Mouse (Mus musculus) limb, embryonic 15.5 days (tissue): ENCODE results near the gene Bnc2. TPM values are rescaled to one million over a fixed set of nuclear protein-coding genes. Genes with fewer than 3 reads are reported as not detected.

ENCODE experiments used
- ATAC-seq: fragments of 200-750 bp; cut with Nextera tagmentation; 2 replicates; pipeline ENCODE4 v1.8.0; 2017; ENCODE audit warnings: low read depth, moderate TSS enrichment; ENCODE audit not compliant: insufficient number of reproducible peaks, low FRiP score, low TSS enrichment
- H3K27ac ChIP-seq: fragments of 300-500 bp; sonication (generic); 2 replicates; pipeline ENCODE4 v1.5.1; 2015; ENCODE audit warnings: moderate library complexity, mild to moderate bottlenecking, inconsistent platforms
- H3K27me3 ChIP-seq: fragments of 300-500 bp; sonication (generic); 2 replicates; pipeline ENCODE4 v1.6.1; 2015; ENCODE audit warnings: inconsistent platforms
- H3K36me3 ChIP-seq: fragments of 300-500 bp; sonication (generic); 2 replicates; pipeline ENCODE4 v1.6.1; 2015; ENCODE audit warnings: inconsistent platforms
- H3K4me1 ChIP-seq: fragments of 300-500 bp; sonication (generic); 2 replicates; pipeline ENCODE4 v1.6.1; 2015; ENCODE audit warnings: inconsistent platforms
- H3K4me2 ChIP-seq: fragments of 300-500 bp; sonication (generic); 2 replicates; pipeline ENCODE4 v1.6.1; 2015; ENCODE audit warnings: mild to moderate bottlenecking, inconsistent platforms
- H3K4me3 ChIP-seq: fragments of 300-500 bp; sonication (generic); 2 replicates; pipeline ENCODE4 v1.5.1; 2015; ENCODE audit warnings: mild to moderate bottlenecking, inconsistent platforms
- H3K9ac ChIP-seq: fragments of 300-500 bp; sonication (generic); 2 replicates; pipeline ENCODE4 v1.6.1; 2015; ENCODE audit warnings: inconsistent platforms
- H3K9me3 ChIP-seq: fragments of 300-500 bp; sonication (generic); 2 replicates; pipeline ENCODE4 v1.6.1; 2016; ENCODE audit warnings: inconsistent platforms
- WGBS: fragments of 180-500 bp; shearing (Covaris S2); methylation state at CpG from one replicate; pipeline ENCODE4 v1.1.7; 2015; 5-methylcytosine and 5-hydroxymethylcytosine counted together
- polyA plus RNA-seq: library from polyadenylated mRNA; unstranded; fragments of >200 nt; fragmentation: Nextera tagmentation; extraction: Ambion mirVana; gene quantifications from 2 replicates; pipeline ENCODE4 v1.2.1, GENCODE M21; 2015

The Bnc2 gene
- 23.6 and 24.1 TPM in 2 replicates for polyA plus RNA-seq

DNA sequence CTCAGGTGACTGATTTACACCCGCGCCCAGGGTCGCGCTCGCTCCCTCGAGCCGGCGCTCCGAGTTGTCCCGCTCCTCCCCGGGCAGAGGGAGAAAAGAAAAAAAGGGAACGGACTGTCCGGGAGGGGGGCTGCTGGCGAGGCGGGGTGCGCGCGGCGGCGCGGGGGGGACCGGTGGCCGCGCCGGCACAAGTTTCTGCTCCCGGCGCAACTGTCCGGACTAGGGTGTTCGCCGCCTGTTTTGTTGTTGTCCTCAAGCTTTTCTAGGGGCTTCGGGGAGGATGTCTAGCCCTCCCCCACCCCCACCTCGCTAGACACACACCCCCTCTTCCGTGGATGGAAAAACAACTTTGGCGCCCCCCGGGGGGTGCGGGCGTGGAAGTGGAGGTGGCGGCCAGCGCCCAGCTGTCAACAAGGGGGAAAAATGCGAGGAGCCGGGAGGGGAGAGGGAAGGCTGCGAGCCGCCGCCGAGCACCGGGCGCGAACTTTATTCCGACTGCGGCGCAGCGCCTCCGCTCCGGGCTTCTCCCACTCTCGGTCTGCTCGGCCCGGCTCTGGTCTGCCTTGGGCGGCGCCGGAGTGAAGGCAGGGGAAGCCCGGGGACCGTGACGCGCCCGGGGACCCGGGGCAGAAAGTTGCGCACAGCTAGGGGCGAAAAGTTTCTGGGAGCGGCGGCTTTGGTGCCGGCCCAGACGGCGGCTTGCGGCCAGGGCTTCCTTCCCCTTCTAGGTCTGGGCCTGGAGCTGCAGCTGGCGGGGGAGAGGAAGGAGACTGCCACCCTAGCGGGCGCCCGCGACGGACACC lies at the start of gene Bnc2:
Gene Bnc2 (minus strand): TSS at position 105 of the 803 bp plus-strand sequence.
- Histone ChIP-seq H3K27me3 (no peaks in the 10 kb centered on the region), H3K4me3 (peak within 1 kb of the TSS; percentile 76), H3K27ac (peak within 1 kb of the TSS; percentile 95), H3K9ac (peak within 1 kb of the TSS; percentile 82), H3K4me1 (peaks cover 9% of the 10 kb centered on the region; the same call in 1 of the 2 replicates), H3K36me3 (no peaks in the 10 kb centered on the region), H3K4me2 (peak within 1 kb of the TSS; percentile 83), H3K9me3 (no peaks in the 10 kb centered on the region)
- ATAC-seq: peak; percentile 49
- under 1% methylated on average over 72 of the region's 80 CpGs for WGBS

DNA sequence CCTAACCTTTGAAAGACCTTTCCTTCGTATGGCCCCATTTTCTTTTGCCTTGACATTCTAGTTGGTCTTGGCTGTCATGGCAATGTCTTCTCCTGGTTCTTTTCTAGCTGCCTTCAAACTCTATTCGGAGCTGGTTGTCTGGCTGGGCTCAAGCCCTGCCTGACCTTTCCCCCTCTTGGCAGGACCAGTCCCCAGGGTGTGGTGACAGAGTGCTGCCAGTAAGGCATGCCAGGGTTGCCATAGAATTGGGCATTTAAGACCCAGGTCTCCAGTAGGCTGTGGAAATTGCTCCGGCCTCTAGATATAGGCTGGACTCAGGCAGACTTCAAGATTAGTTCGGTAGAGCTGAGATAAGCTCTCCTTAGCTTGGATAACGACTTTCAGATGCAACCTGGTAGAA lies 32.9 kb upstream of the Bnc2 start:
- no peak for ATAC-seq
- Histone ChIP-seq H3K4me2 (no peak overlapping the region), H3K4me3 (no peak overlapping the region), H3K27me3 (no peaks in the 10 kb centered on the region), H3K9me3 (no peaks in the 10 kb centered on the region), H3K27ac (no peak overlapping the region), H3K4me1 (0 out of 2 replicates have a peak, but pooled peaks cover 3% of the 10 kb centered on the region), H3K9ac (no peak overlapping the region), H3K36me3 (no peaks in the 10 kb centered on the region)
- 71% methylated on average over 5 of the region's 5 CpGs for WGBS

DNA sequence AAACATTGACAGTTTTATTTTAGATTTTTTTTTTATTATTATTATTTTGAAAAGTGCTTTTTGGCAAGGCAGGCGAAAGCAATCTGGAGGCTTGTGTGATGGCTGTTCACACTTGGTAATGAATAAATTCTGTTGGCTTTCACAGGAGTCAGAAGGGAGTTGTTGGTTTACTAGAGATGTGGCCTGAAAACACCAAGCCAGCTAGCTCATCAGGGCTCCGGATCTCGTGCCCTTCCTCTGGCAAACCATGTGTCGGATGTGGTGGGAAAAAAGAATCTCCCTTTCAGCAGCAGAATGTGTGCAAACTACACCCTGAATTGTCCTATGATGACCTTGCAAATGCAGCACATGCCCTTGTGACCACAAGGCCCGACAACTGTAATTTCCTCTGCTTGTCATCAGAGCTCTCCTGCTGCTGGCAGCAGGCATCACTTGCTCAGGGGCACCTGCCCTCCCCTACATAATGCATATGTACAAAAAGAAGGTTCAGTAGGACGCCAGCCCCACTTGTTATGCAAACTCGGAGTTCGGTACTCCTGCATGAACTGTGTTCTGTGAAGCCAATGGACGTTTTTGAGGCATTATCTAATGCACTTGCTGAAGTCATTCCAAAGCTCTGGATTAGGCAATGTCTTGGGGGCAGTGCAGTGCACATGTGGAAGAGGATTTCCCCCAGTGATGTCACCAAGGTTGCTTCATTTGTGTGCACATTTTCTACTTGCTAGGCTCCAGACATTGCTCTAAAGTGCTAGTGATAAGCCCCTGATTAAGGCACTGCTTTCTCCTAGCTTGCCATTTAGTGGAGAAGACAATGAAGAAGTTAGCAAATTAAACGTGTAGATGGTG lies 10.7 kb upstream of the Bnc2 start:
- no peak for ATAC-seq
- H3K9ac ChIP-seq: no peak overlapping the region
- 68% methylated on average over 10 of the region's 10 CpGs for WGBS

DNA sequence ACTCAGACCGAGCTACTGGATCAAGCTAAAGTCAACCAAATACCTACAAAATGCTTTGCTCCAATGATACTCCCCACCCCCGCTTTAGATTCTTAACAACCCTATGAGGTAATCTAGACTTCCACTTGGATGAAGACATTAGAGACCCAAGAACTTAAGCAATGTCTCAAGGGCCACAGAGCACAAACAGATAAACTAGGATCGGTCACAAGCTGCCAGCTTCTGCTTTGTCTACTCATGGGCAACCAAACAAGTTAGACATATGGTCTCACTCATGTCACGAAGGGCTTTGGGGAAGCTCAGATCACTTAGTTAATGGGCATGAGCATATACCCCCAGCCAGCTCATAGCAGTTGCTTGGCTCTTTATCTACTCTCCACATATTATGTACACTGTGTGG lies 9.9 kb upstream of the Bnc2 start:
- H3K9ac ChIP-seq: no peak overlapping the region
- no peaks in the 10 kb centered on the region for H3K4me1 ChIP-seq
- WGBS: 80% methylated on average over 4 of the region's 4 CpGs
- H3K9me3 ChIP-seq: no peaks in the 10 kb centered on the region
- no peak for ATAC-seq
- no peaks in the 10 kb centered on the region for H3K36me3 ChIP-seq
- no peak overlapping the region for H3K4me3 ChIP-seq
- H3K4me2 ChIP-seq: no peak overlapping the region
- no peak overlapping the region for H3K27ac ChIP-seq
- no peaks in the 10 kb centered on the region for H3K27me3 ChIP-seq

More for the DNA sequence above, 10.7 kb upstream of the Bnc2 start:
- Histone ChIP-seq H3K4me3 (no peak overlapping the region), H3K36me3 (no peaks in the 10 kb centered on the region), H3K9me3 (no peaks in the 10 kb centered on the region), H3K4me2 (no peak overlapping the region), H3K4me1 (no peaks in the 10 kb centered on the region), H3K27ac (no peak overlapping the region), H3K27me3 (no peaks in the 10 kb centered on the region)

DNA sequence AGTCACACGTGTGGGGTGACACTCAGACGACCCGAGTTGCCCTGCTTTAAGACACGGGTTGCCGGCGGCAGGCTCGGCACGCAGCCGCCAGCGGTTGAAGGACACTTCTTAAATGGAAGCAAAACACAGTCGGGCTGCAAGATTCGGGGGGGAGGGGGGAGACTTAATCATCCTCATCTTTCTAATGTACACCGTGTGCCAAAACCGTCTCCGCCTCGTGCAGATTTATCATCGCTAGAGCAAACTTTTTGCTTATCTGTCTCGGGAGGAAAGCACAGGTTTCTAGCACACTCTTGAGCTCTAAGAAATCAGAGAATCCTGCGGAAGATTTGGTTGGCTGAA lies 870 bp upstream of the Bnc2 start:
- ATAC-seq: 0 out of 2 replicates have a peak, but pooled peaks have one; percentile 1

DNA sequence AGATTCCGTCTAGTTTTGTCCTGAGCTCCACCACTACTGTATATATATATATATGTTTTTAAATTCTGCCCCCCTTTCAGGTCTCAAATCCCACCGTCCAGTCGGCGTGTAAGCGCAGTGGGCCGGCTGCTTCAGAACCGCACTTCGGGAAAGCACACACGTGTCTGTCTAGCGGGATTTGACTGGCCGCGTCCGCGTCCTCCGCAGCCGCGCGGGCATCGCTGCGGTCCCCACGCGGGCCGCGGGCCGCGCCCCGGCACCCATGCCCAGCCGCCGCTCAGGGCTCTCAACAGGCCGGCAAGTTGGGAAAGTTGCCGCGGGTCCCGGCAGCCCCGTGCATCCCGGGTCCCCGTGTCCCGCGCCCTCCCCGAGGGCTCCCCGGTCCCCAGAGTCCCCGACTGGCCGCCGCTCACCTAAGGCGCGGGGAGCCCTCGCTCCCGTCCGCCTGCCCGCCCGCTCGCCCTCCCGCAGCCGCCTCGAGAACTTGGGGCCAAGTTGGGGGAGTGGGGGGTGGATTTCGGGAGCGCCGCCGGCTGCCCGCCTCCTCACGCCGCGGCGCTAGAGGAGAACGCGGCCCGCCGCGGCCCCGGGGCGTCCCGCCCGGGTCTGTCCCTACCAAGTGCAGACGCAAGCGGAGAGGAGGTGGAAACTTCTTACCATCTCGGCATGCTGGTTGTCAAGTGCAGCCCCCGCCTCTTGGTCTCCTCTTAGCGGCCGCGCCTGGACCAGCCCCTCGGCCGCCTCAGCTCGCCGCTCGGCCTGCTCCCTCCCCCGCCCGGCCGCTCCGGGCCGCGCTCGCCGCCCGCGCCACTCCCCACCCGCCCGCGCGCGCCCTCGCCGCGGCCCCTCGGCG lies 531 bp downstream of the Bnc2 start:
- ATAC-seq: peak; percentile 78
- Histone ChIP-seq H3K9ac (peak overlapping the region; percentile 82), H3K36me3 (no peaks in the 10 kb centered on the region), H3K4me1 (peaks cover 12% of the 10 kb centered on the region; the same call in 1 of the 2 replicates), H3K4me3 (peak overlapping the region; percentile 76), H3K9me3 (no peaks in the 10 kb centered on the region), H3K27ac (peak overlapping the region; percentile 95), H3K4me2 (peak overlapping the region; percentile 83), H3K27me3 (no peaks in the 10 kb centered on the region)
- WGBS: under 1% methylated on average over 100 of the region's 104 CpGs

More for the DNA sequence above, 870 bp upstream of the Bnc2 start:
- peak overlapping the region; percentile 95 for H3K27ac ChIP-seq
- H3K9ac ChIP-seq: peak overlapping the region; percentile 82
- H3K4me2 ChIP-seq: peak overlapping the region; percentile 83
- no peaks in the 10 kb centered on the region for H3K36me3 ChIP-seq
- peaks cover 9% of the 10 kb centered on the region; the same call in 1 of the 2 replicates for H3K4me1 ChIP-seq
- H3K27me3 ChIP-seq: no peaks in the 10 kb centered on the region
- no peaks in the 10 kb centered on the region for H3K9me3 ChIP-seq
- under 1% methylated on average over 19 of the region's 19 CpGs for WGBS
- H3K4me3 ChIP-seq: peak overlapping the region; percentile 76

DNA sequence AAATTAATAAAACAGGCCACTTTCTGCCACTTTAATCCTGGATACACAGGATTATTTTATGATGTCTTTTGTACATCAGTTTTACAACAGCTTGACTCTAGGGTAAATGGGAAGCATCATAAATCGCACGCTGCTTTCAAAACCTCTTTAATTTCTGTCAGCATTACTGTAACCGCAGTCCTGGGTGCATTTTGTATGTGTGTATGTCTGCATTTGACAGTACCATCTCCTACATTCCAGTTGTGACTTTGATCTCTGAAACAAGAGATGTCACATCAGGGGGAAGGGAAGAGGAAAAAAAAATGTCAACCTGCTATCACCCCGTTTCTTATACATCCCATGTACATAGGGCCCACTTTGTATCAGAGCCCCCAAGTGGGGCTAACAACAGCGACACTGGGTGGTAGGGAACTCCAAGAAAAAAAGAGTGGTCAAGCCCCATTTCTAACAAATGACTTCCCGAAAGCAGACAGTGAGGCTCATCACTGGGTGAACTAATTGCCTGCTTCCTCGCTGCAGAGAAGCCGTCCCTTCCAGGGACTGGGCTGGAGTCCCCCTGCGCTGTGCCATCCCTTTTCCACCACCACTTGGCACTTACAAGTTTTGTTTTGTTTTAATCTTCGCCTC lies 1.3 kb downstream of the Bnc2 start:
- Histone ChIP-seq H3K4me3 (peak overlapping the region; percentile 76), H3K36me3 (no peaks in the 10 kb centered on the region), H3K4me2 (peak overlapping the region; percentile 83), H3K9ac (peak overlapping the region; percentile 82), H3K9me3 (no peaks in the 10 kb centered on the region), H3K4me1 (peaks cover 16% of the 10 kb centered on the region; the same call in 1 of the 2 replicates), H3K27me3 (no peaks in the 10 kb centered on the region), H3K27ac (peak overlapping the region; percentile 95)
- 7% methylated on average over 10 of the region's 10 CpGs for WGBS
- ATAC-seq: no peak

DNA sequence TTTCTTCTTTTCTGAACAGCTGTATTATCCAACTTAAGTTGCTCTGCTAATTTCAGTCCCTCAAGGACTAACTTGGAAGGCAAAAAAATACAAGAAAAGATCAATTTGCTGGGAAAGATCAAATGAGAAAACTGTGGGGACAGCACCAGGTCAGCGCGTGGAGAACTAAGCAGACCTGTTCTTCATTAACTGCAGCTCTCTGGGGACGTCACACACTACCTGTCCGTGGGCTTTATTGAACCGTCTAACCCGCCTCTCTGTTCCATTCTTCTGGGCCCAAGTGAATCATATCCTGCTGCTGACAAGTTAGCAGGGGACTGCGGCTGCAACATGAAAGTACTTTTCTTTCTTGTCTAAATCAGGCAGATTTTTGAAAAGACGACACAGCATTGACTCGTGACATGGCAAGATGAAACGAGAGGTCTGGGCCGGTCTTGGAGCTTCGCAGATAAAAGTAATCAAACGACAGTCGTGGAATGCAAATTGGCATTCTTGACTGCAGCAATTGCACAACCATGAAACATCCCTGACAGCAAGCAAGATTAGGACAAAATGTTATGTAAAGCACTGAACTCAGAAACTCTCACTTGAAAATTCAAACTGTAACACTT lies 2.8 kb downstream of the Bnc2 start:
- Histone ChIP-seq H3K36me3 (no peaks in the 10 kb centered on the region), H3K27ac (no peak overlapping the region), H3K4me2 (peak overlapping the region; percentile 83), H3K9ac (no peak overlapping the region), H3K9me3 (no peaks in the 10 kb centered on the region), H3K4me1 (peaks cover 16% of the 10 kb centered on the region; the same call in 1 of the 2 replicates), H3K4me3 (peak overlapping the region; percentile 11; the same call in 1 of the 2 replicates), H3K27me3 (no peaks in the 10 kb centered on the region)
- WGBS: 17% methylated on average over 14 of the region's 14 CpGs
- no peak for ATAC-seq

DNA sequence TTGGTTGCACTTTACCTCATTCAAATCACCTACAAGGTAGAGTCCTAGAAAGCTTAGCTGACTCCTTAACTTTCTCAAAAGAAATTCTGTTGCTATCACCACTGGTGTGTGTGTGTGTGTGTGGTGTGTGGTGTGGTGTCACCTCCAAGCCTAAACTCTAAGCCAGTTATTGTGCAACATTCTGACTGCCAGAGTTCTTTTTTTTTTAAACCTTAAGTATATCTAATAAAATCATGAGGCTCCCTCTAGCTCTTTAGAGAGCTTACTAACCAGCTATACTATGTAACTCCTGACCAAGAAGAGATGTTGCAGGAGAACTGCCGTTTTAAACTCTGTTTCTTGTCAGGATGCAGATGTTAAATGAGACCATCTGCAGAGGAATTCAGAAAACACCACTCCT lies 4.1 kb downstream of the Bnc2 start:
- Histone ChIP-seq H3K4me2 (no peak overlapping the region), H3K4me3 (no peak overlapping the region), H3K36me3 (no peaks in the 10 kb centered on the region), H3K27ac (no peak overlapping the region), H3K9ac (no peak overlapping the region), H3K9me3 (no peaks in the 10 kb centered on the region), H3K4me1 (peaks cover 16% of the 10 kb centered on the region; the same call in 1 of the 2 replicates), H3K27me3 (no peaks in the 10 kb centered on the region)
- 11% methylated on average over 1 of the region's 1 CpGs for WGBS
- ATAC-seq: no peak

DNA sequence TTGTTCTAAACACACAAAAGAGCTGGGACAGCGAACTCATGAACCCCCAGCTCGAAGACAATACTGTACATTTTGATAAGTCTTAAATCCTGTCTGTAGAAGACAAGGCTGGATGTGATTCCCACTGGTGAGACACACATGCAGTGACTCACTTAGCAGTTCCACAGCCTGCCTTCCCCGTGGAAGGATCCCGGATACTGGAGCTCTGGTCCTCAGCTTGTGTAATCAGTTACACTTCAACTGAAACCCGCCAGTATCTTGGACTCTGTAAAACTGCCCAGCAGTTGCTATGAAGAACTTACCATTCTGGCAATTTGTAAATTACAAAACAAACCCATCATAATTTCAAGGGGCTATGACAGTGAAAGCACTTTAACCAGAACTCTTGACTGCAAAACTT lies 5.4 kb downstream of the Bnc2 start:
- WGBS: 57% methylated on average over 5 of the region's 5 CpGs
- Histone ChIP-seq H3K4me2 (no peak overlapping the region), H3K9ac (no peak overlapping the region), H3K4me3 (no peak overlapping the region), H3K27ac (no peak overlapping the region), H3K36me3 (no peaks in the 10 kb centered on the region), H3K27me3 (no peaks in the 10 kb centered on the region), H3K4me1 (peaks cover 16% of the 10 kb centered on the region; the same call in 1 of the 2 replicates), H3K9me3 (no peaks in the 10 kb centered on the region)
- ATAC-seq: no peak
